Mouse (Mus musculus) adrenal gland, postnatal 0 days (tissue): ENCODE measurements around the gene Neurod2. TPM values are rescaled to one million over a fixed set of nuclear protein-coding genes. Genes with fewer than 3 reads are reported as not detected.

Experiments
- polyA plus RNA-seq: library from polyadenylated mRNA; unstranded; fragments of >200 nt; fragmentation: Nextera tagmentation; extraction: Ambion mirVana; gene quantifications from 2 replicates; pipeline ENCODE4 v1.2.1, GENCODE M21; 2015

Gene Neurod2
- not detected in 2 replicates for polyA plus RNA-seq

GRCm38 (mm10) chr11:98329081-98329959 is at the start of gene Neurod2:
Gene Neurod2 (minus strand): TSS chr11:98329648.

GRCm38 (mm10) chr11:98358161-98359083 is 29.0 kb upstream of the Neurod2 start, which contains the start of gene Stard3:
Gene Stard3 (plus strand): TSS chr11:98358368.

GRCm38 (mm10) chr11:98348083-98348961 is 18.9 kb upstream of the Neurod2 start, which contains the start of gene Ppp1r1b:
Gene Ppp1r1b (plus strand): TSS chr11:98348404.

Other genes starting within 250 kb of the Neurod2 start
- 11.7 and 17.9 TPM in 2 replicates for gene Fbxl20, start 179.2 kb downstream of the Neurod2 start, polyA plus RNA-seq
- 25.1 and 40.3 TPM in 2 replicates for gene Med1, start 136.4 kb downstream of the Neurod2 start, polyA plus RNA-seq
- 4.3 and 6.8 TPM in 2 replicates for gene Cdk12, start 126.6 kb downstream of the Neurod2 start, polyA plus RNA-seq
- gene Ppp1r1b, start 18.8 kb upstream of the Neurod2 start, polyA plus RNA-seq, result 1.2 and 1.9 TPM in 2 replicates
- 22.2 and 33.2 TPM in 2 replicates for gene Stard3, start 28.7 kb upstream of the Neurod2 start, polyA plus RNA-seq
- 0.84 and 3.6 TPM in 2 replicates for gene Tcap, start 54.2 kb upstream of the Neurod2 start, polyA plus RNA-seq
- 221 and 533 TPM in 2 replicates for gene Pnmt, start 56.8 kb upstream of the Neurod2 start, polyA plus RNA-seq
- 5.1 and 7.3 TPM in 2 replicates for gene Pgap3, start 70.8 kb upstream of the Neurod2 start, polyA plus RNA-seq
- gene Erbb2, start 82.8 kb upstream of the Neurod2 start, polyA plus RNA-seq, result 8.3 and 12.0 TPM in 2 replicates
- gene Mien1, start 109.3 kb upstream of the Neurod2 start, polyA plus RNA-seq, result 163 and 178 TPM in 2 replicates
- gene Grb7, start 116.7 kb upstream of the Neurod2 start, polyA plus RNA-seq, result 1.3 and 3.3 TPM in 2 replicates
- 0.21 and 0.30 TPM in 2 replicates for gene Ikzf3, start 216.4 kb upstream of the Neurod2 start, polyA plus RNA-seq
- gene Zpbp2, start 221.4 kb upstream of the Neurod2 start, polyA plus RNA-seq, result 0.66 and 1.1 TPM in 2 replicates